Mouse (Mus musculus) stomach, postnatal 0 days (tissue): ENCODE measurements around the gene Zg16.

Experiments used
- CTCF ChIP-seq: IDR thresholded peaks from 2 replicates; pipeline ENCODE4 v1.5.1; 2016; ENCODE audit warnings: antibody characterized with exemption, low read depth, mild to moderate bottlenecking, moderate library complexity
- EP300 ChIP-seq: optimal IDR thresholded peaks from 2 replicates; pipeline ENCODE3; 2016; ENCODE audit warnings: antibody characterized with exemption

DNA sequence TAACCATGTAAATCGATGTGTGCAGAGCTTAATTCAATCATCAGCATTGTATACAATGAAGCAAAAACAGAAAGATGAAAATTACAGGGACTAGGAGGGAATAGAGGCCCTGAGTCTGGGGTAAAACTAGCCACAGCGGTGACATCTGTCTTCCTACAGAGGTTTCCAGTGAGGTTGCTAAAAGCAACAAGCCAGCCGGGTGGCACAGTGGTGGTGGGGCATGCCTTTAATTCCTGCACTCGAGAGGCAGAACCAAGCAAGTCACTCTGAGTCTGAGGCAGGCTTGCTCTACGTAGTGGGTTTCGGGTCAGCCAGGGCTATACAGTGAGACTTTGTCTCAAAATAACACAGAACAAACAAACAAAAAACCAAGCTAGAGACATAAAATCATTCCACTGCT, 15.0 kb upstream of the Zg16 start:
- TF ChIP-seq CTCF (no peak), EP300 (no peak)
